Mouse (Mus musculus) liver, adult 2 months (tissue): Measurements from ENCODE around the gene Fundc1.

Source experiments
- CTCF ChIP-seq: fragments of 200-500 bp; IDR thresholded peaks from 2 replicates; pipeline ENCODE4 v1.5.1; 2011; ENCODE audit warnings: low read depth, low read length, control low read depth
- POLR2A ChIP-seq: fragments of 200-500 bp; IDR thresholded peaks from 2 replicates; pipeline ENCODE4 v1.6.1; 2011; ENCODE audit warnings: low read length, control low read depth; ENCODE audit not compliant: insufficient read depth; ENCODE audit errors: extremely low read depth

DNA sequence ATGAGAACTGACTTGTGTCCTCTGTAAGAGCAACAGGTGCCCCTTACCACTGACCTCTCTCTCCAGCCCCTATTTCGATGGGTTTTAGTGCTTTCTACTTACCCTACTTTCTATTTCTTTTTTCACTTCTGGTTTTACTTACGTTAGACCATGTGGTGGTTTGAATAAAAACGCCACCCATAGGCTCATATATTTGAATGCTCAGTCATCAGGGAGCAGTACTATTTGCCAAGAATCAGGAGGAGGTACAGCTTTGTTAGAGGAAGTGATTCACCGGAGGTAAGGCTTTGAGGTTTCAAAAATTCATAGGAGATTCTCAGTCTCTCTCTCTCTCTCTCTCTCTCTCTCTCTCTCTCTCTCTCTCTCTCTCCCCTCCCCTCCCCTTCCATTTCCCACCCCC lies 34.4 kb downstream of the Fundc1 start:
- TF ChIP-seq CTCF (no peak), POLR2A (no peak)
